Mouse (Mus musculus) hematopoietic stem cell, adult 5-6 weeks (primary cell): Measurements from ENCODE around the gene Sytl3. TPM values are rescaled to one million over a fixed set of nuclear protein-coding genes. Genes with fewer than 3 reads are reported as not detected.

Experiments
- ATAC-seq, 2 experiments: fragments of 125-278 bp in 1 of 2; replicated peaks in 1 of 2; 2 replicates each; pipeline ENCODE4 v1.8.0; 2016 to 2017; ENCODE audit warnings: inconsistent platforms in 2 of 2, mild to moderate bottlenecking in 2 of 2, moderate number of reproducible peaks in 2 of 2, low read depth in 1 of 2, moderate TSS enrichment in 1 of 2; ENCODE audit not compliant: low FRiP score in 2 of 2, poor library complexity in 2 of 2, severe bottlenecking in 2 of 2, insufficient read depth in 1 of 2, low TSS enrichment in 1 of 2
- total RNA-seq: library from RNA; stranded (forward); fragments of 172-1452, 232-1000 nt; gene quantifications from 2 replicates; pipeline ENCODE4 v1.2.3, GENCODE M21; 2017

The Sytl3 gene
- total RNA-seq, 1 experiment from 2014 or later: 0.89 TPM

- no peak for ATAC-seq
Observed at GRCm38 (mm10) chr17:6741271-6741670, 82.4 kb downstream of the Sytl3 start.

- ATAC-seq: peak; percentile 19 to 42; a peak in 3 of 4 replicates
Observed at GRCm38 (mm10) chr17:6742083-6743038, 83.5 kb downstream of the Sytl3 start.

DNA sequence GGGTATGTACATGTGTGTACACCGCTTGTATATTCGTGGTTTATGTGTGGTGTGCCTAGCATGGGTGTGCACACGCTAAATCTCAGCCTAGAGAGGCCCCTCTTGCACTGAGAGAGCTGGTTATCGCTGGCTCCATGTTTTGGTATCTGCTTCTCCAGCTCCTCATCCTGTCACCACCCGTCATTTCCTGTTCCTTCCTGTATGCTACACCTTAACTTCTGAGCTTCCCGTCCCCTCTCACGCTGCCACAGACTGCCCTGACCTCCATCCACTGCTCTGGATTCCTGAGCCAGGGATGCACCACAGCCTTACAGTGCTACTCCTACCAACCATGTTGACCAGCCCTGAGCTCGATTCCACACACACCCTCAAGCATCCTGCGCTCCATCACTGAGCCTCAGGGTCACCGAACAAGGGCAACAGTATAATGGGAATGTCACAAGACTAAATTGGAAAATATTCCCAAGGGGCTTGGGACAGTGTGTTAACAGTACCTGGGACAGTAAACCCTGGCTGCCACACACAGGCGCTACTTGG lies 84.2 kb downstream of the Sytl3 start:
- ATAC-seq: 0 out of 4 replicates have a peak, but pooled peaks of 1 of the 2 experiments have one; percentile 5

DNA sequence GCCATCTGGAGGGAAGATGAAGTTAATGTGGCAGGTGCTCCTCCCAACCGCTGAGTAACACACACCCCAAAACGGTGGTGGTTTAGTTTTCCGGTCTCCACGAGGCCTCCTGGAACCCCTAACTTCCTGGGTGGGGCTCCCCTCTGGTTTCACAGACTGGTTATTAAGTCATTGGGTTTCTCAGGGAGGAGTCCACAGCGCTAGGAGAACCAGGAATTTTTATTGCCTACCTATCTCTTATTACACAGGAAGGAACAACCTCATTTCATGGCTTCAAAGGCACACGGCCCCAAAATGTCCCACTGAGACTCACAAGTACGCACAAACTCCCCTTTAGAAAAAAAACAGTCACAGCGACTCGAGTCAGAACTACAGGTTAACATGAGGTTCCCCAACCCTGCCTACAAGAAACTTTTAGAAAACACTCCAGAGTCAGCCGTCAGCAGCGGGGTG lies 84.9 kb downstream of the Sytl3 start:
- peak; percentile 38 to 43; a peak in 3 of 4 replicates for ATAC-seq

GRCm38 (mm10) chr17:6744366-6744765 lies 85.5 kb downstream of the Sytl3 start:
- ATAC-seq: no peak

- ATAC-seq: no peak
Observed at GRCm38 (mm10) chr17:6744871-6745270, 86.0 kb downstream of the Sytl3 start.

- no peak for ATAC-seq
Observed at GRCm38 (mm10) chr17:6745503-6745902, 86.6 kb downstream of the Sytl3 start.

DNA sequence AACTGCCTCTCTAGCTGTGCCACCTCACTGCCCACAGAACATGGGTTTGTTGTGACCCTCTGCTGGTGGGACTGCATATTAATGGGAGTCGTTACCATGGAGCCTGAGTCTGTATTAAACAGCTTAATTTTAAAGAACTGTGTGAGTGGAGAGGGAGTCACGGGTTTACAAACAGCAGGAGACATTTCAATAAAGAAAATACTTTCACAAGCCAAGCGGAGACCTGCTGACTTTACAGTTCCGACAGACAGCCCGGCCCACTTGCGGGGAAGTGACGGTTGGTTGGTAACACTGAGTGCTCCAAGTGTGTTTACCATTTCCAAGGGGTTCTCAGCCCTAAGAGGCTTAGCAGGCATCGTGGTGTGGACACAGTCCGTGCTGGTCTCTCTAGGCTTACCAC lies 87.1 kb downstream of the Sytl3 start:
- peak in 1 of 2 experiments; percentile 8; a peak in 1 of 4 replicates for ATAC-seq

GRCm38 (mm10) chr17:6746452-6747231 lies 87.7 kb downstream of the Sytl3 start:
- peak; percentile 42 to 69; a peak in 2 of 4 replicates for ATAC-seq

DNA sequence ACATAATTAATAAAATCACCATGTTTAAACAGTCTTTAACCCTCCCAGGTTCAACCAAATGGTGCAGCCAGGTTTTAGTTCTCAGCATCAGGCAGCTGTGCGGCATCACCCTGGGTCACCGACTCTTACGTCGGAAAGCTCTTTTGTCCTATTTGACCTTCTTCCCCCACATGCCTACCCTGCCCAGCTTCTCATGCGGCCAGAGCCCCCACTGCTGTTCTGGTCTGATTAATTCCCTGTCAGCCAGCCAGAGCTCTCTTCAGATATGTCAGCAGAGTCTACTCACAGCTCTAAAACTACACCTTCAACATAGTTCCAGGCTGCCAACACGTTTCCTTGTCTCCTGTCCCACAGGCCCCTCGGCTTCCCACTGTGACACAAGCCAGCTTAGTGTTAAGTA lies 88.6 kb downstream of the Sytl3 start:
- ATAC-seq: no peak

- ATAC-seq: no peak; a peak in 1 of 4 replicates
Observed at GRCm38 (mm10) chr17:6748779-6749464, 90.0 kb downstream of the Sytl3 start.

GRCm38 (mm10) chr17:6751221-6751859 lies 92.4 kb downstream of the Sytl3 start:
- ATAC-seq: no peak

DNA sequence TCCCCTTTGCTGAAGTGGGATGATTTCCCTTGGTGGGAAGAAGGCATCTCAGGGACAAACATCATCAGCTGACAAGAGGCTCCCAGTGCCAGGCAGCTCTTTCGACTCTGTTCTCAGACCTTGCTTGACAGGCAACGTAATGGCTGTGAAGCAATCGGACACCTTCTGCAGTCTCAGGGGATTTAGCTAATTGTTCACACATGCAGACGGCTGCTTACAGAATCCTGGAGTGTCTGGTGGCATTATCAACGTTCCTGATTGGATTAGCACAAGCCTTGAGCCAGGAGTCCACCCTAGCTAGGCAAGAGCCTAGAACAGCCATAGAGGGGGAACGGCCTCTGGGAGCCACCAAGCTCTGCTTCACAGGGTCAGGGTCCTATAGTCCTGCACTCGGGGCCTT lies 93.5 kb downstream of the Sytl3 start:
- no peak for ATAC-seq

GRCm38 (mm10) chr17:6755176-6755575 lies 96.3 kb downstream of the Sytl3 start:
- ATAC-seq: no peak

DNA sequence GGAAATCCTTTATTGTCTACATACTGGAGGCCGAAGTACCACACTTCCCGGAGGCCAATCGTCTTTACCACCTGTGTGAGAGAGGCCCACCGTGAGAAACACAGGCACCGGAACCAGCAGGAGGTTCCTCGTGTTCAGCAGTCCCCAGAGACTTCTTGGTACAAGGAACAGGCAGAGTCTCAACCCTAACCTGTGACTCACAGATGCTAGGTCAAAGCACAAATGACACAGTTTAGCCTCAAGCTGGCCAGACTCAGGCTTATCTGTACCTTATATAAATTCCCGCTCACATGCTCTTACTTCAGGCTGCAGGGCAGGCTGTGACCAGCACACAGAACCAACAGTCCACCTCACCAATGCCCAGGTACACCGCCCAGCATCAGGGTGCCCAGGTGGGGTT lies 97.0 kb downstream of the Sytl3 start:
- no peak for ATAC-seq

- ATAC-seq: no peak
Observed at GRCm38 (mm10) chr17:6757902-6758301, 99.0 kb downstream of the Sytl3 start.

DNA sequence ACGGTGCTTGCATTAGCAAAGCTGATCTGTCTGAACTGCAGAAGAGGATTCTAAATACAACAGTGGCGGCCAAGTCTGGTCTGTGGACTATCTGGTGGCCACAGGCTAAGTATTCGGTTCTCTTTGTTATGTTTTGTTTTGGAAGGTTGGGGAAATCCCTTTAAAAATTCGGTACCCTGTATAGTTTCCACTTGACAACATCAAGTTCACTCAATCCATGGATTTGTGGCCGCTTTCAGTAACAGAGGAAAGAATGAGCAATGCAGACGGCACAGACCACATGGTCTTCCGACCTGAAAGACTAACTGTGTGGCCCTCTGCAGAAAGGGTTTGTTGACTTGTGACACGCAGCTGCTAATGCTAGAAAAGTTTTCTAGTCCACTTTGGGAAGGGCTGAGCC lies 100.0 kb downstream of the Sytl3 start:
- ATAC-seq: no peak
